Mouse (Mus musculus) heart, embryonic 13.5 days (tissue): Measurements from ENCODE around the gene Lyzl4. TPM values are rescaled to one million over a fixed set of nuclear protein-coding genes. Genes with fewer than 3 reads are reported as not detected.

ENCODE experiments used
- ATAC-seq: fragments of 200-750 bp; cut with Nextera tagmentation; 2 replicates; pipeline ENCODE4 v1.8.0; 2017; ENCODE audit warnings: moderate TSS enrichment; ENCODE audit not compliant: insufficient number of reproducible peaks, low FRiP score, low TSS enrichment; ENCODE audit errors: extremely low read depth
- H3K27ac ChIP-seq: fragments of 300-500 bp; sonication (generic); replicated peaks from 2 replicates; pipeline ENCODE4 v1.5.1; 2015; ENCODE audit warnings: moderate library complexity, mild to moderate bottlenecking, inconsistent platforms
- H3K27me3 ChIP-seq: fragments of 300-500 bp; sonication (generic); replicated peaks from 2 replicates; pipeline ENCODE4 v1.6.1; 2015; ENCODE audit warnings: mild to moderate bottlenecking, inconsistent platforms
- H3K36me3 ChIP-seq: fragments of 300-500 bp; sonication (generic); 2 replicates; pipeline ENCODE4 v1.6.1; 2015; ENCODE audit warnings: mild to moderate bottlenecking, inconsistent platforms
- H3K4me1 ChIP-seq: fragments of 300-500 bp; sonication (generic); 2 replicates; pipeline ENCODE4 v1.6.1; 2015; ENCODE audit warnings: inconsistent platforms
- H3K4me2 ChIP-seq: fragments of 300-500 bp; sonication (generic); 2 replicates; pipeline ENCODE4 v1.6.1; 2015; ENCODE audit warnings: inconsistent platforms, mild to moderate bottlenecking, moderate library complexity
- H3K4me3 ChIP-seq: fragments of 300-500 bp; sonication (generic); 2 replicates; pipeline ENCODE4 v1.5.1; 2015; ENCODE audit warnings: moderate library complexity, mild to moderate bottlenecking, inconsistent platforms
- H3K9ac ChIP-seq: fragments of 300-500 bp; sonication (generic); 2 replicates; pipeline ENCODE4 v1.6.1; 2015; ENCODE audit warnings: inconsistent platforms, mild to moderate bottlenecking, moderate library complexity
- H3K9me3 ChIP-seq: fragments of 300-500 bp; sonication (generic); 2 replicates; pipeline ENCODE4 v1.6.1; 2016; ENCODE audit warnings: inconsistent platforms
- WGBS: fragments of 180-500 bp; shearing (Covaris S2); methylation state at CpG from one replicate; pipeline ENCODE4 v1.1.7; 2015; ENCODE audit warnings: mixed read lengths; 5-methylcytosine and 5-hydroxymethylcytosine counted together
- polyA plus RNA-seq: library from polyadenylated mRNA; unstranded; fragments of >200 nt; fragmentation: Nextera tagmentation; extraction: Ambion mirVana; gene quantifications from 2 replicates; pipeline ENCODE4 v1.2.1, GENCODE M21; 2015

The Lyzl4 gene
- polyA plus RNA-seq, 1 experiment from 2014 or later = not detected

- Histone ChIP-seq H3K36me3 (no peaks in the 10 kb centered on the region), H3K9me3 (no peaks in the 10 kb centered on the region), H3K4me3 (no peak overlapping the region), H3K27me3 (peaks cover 38% of the 10 kb centered on the region), H3K4me1 (peaks cover 44% of the 10 kb centered on the region), H3K4me2 (no peak overlapping the region; the same call in 1 of the 2 replicates), H3K27ac (peak overlapping the region; percentile 36), H3K9ac (0 out of 2 replicates have a peak overlapping the region, but pooled peaks have one; percentile 7)
- ATAC-seq = no peak
- WGBS = 31% methylated on average over 5 of the region's 5 CpGs
Observed at GRCm38 (mm10) chr9:121672311-121672710, 30.4 kb upstream of the Lyzl4 start.

GRCm38 (mm10) chr9:121671300-121671699 lies 29.4 kb upstream of the Lyzl4 start:
- Histone ChIP-seq H3K36me3 (no peaks in the 10 kb centered on the region), H3K4me2 (no peak overlapping the region), H3K27me3 (peaks cover 48% of the 10 kb centered on the region), H3K9me3 (no peaks in the 10 kb centered on the region), H3K9ac (no peak overlapping the region), H3K27ac (no peak overlapping the region), H3K4me3 (no peak overlapping the region), H3K4me1 (peaks cover 39% of the 10 kb centered on the region)
- 29% methylated on average over 7 of the region's 7 CpGs for WGBS
- ATAC-seq = no peak

GRCm38 (mm10) chr9:121669348-121669791 lies 27.5 kb upstream of the Lyzl4 start:
- H3K4me1 ChIP-seq = peaks cover 39% of the 10 kb centered on the region
- H3K4me3 ChIP-seq = peak overlapping the region; percentile 47
- no peaks in the 10 kb centered on the region for H3K36me3 ChIP-seq
- ATAC-seq = no peak
- H3K27me3 ChIP-seq = peaks cover 67% of the 10 kb centered on the region
- WGBS = under 1% methylated on average over 28 of the region's 28 CpGs
- peak overlapping the region; percentile 72 for H3K9ac ChIP-seq
- no peaks in the 10 kb centered on the region for H3K9me3 ChIP-seq
- H3K4me2 ChIP-seq = peak overlapping the region; percentile 74
- no peak overlapping the region for H3K27ac ChIP-seq

- 78% methylated on average over 11 of the region's 11 CpGs for WGBS
- peaks cover 35% of the 10 kb centered on the region for H3K4me1 ChIP-seq
- ATAC-seq = no peak
- H3K27ac ChIP-seq = no peak overlapping the region
- H3K9ac ChIP-seq = no peak overlapping the region
- peaks cover 82% of the 10 kb centered on the region for H3K27me3 ChIP-seq
- H3K4me2 ChIP-seq = no peak overlapping the region
- H3K36me3 ChIP-seq = no peaks in the 10 kb centered on the region
- no peaks in the 10 kb centered on the region for H3K9me3 ChIP-seq
- H3K4me3 ChIP-seq = no peak overlapping the region
Observed at GRCm38 (mm10) chr9:121667822-121668221, 25.9 kb upstream of the Lyzl4 start.

- H3K27ac ChIP-seq = no peak overlapping the region
- no peak overlapping the region for H3K4me2 ChIP-seq
- H3K4me3 ChIP-seq = no peak overlapping the region
- WGBS = 68% methylated on average over 16 of the region's 16 CpGs
- no peak for ATAC-seq
- no peaks in the 10 kb centered on the region for H3K9me3 ChIP-seq
- H3K9ac ChIP-seq = no peak overlapping the region
- peaks cover 28% of the 10 kb centered on the region for H3K4me1 ChIP-seq
- H3K27me3 ChIP-seq = peaks cover 89% of the 10 kb centered on the region
- no peaks in the 10 kb centered on the region for H3K36me3 ChIP-seq
Observed at GRCm38 (mm10) chr9:121666957-121667630, 25.2 kb upstream of the Lyzl4 start.

GRCm38 (mm10) chr9:121664104-121664503 lies 22.2 kb upstream of the Lyzl4 start:
- Histone ChIP-seq H3K36me3 (no peaks in the 10 kb centered on the region), H3K27ac (no peak overlapping the region), H3K4me2 (no peak overlapping the region), H3K27me3 (peaks cover 81% of the 10 kb centered on the region), H3K4me1 (peaks cover 2% of the 10 kb centered on the region), H3K9ac (no peak overlapping the region), H3K4me3 (no peak overlapping the region), H3K9me3 (no peaks in the 10 kb centered on the region)
- WGBS = 75% methylated on average over 5 of the region's 5 CpGs
- ATAC-seq = no peak

GRCm38 (mm10) chr9:121663467-121663866 lies 21.6 kb upstream of the Lyzl4 start:
- 58% methylated on average over 6 of the region's 6 CpGs for WGBS
- H3K4me1 ChIP-seq = no peaks in the 10 kb centered on the region

DNA sequence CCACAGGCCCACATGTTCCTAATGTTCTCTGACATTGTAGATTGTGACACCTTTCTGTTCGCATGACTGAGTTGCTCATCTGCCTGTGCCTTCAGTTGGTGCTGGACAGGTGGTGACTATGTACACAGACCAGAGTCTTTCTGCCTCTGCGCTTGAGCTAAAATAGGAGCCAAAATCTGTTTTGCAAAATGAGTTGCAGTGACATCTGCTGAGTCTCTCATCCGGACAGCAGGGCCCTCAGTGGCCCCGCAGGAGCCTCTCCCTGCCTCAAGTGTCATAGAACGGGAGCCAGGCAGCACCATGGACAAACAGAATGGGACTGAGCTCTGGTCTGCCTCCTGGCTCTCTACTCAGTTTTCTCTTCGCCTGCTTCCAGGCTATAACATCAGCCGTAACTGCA lies 17.9 kb upstream of the Lyzl4 start:
- H3K9ac ChIP-seq = no peak overlapping the region
- WGBS = 69% methylated on average over 7 of the region's 7 CpGs

More at GRCm38 (mm10) chr9:121663467-121663866, 21.6 kb upstream of the Lyzl4 start:
- no peak overlapping the region for H3K27ac ChIP-seq
- ATAC-seq = no peak
- no peaks in the 10 kb centered on the region for H3K36me3 ChIP-seq
- no peak overlapping the region for H3K9ac ChIP-seq
- H3K4me3 ChIP-seq = no peak overlapping the region
- no peak overlapping the region for H3K4me2 ChIP-seq
- H3K9me3 ChIP-seq = no peaks in the 10 kb centered on the region
- H3K27me3 ChIP-seq = peaks cover 78% of the 10 kb centered on the region

DNA sequence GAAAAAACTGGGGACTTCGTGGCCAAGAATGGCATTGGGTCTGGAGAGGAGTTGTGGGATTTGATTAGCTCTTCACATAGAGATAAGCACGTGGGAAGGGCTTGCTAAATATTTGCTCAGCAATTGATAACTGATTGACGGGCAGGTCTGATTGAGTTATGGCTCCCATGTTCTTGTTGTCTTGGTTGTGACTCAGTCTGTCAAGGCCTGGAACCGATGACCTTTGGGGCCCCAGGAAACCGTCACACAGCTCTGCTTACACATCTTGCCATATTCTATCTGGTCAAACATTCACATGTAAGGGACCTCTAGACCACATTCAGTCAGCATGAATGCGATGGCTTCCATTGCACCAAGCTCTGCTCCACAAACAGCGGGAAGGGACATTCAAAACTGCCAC lies 16.4 kb upstream of the Lyzl4 start:
- Histone ChIP-seq H3K36me3 (no peaks in the 10 kb centered on the region), H3K27ac (no peak overlapping the region), H3K27me3 (peaks cover 41% of the 10 kb centered on the region), H3K4me3 (no peak overlapping the region), H3K4me2 (no peak overlapping the region), H3K4me1 (0 out of 2 replicates have a peak, but pooled peaks cover 5% of the 10 kb centered on the region), H3K9me3 (no peaks in the 10 kb centered on the region), H3K9ac (no peak overlapping the region)
- WGBS = 63% methylated on average over 7 of the region's 7 CpGs
- no peak for ATAC-seq

More for the DNA sequence above, 17.9 kb upstream of the Lyzl4 start:
- H3K4me1 ChIP-seq = 0 out of 2 replicates have a peak, but pooled peaks cover 5% of the 10 kb centered on the region
- H3K27me3 ChIP-seq = peaks cover 56% of the 10 kb centered on the region
- no peak overlapping the region for H3K4me2 ChIP-seq
- H3K36me3 ChIP-seq = no peaks in the 10 kb centered on the region
- ATAC-seq = no peak
- H3K9me3 ChIP-seq = no peaks in the 10 kb centered on the region
- no peak overlapping the region for H3K27ac ChIP-seq
- no peak overlapping the region for H3K4me3 ChIP-seq

DNA sequence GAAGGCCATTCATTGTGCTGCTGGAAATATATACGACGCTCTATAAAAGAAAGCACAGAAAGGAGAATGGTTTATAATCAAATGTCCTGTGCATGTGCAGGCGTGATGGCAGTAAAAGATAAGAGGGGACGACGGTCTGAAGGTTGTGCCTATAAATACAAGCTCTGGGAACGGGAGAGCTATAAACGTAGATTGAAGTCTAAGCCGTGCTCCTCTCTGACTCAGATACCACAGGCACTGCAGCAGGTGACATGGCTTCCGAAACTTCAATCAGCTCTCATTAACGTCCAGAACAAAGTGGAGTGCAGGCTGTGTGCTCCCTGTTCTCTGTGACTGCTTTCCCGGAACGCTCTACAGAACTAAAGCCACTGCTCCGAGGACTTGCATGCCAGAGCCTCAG lies 15.2 kb upstream of the Lyzl4 start:
- no peak overlapping the region for H3K4me3 ChIP-seq
- H3K4me1 ChIP-seq = peaks cover 9% of the 10 kb centered on the region; the same call in 1 of the 2 replicates
- no peak overlapping the region for H3K9ac ChIP-seq
- H3K36me3 ChIP-seq = no peaks in the 10 kb centered on the region
- WGBS = 40% methylated on average over 13 of the region's 13 CpGs
- H3K27me3 ChIP-seq = peaks cover 36% of the 10 kb centered on the region
- H3K4me2 ChIP-seq = no peak overlapping the region
- no peak for ATAC-seq
- no peaks in the 10 kb centered on the region for H3K9me3 ChIP-seq
- H3K27ac ChIP-seq = no peak overlapping the region

- no peaks in the 10 kb centered on the region for H3K9me3 ChIP-seq
- H3K27me3 ChIP-seq = peaks cover 35% of the 10 kb centered on the region
- H3K4me3 ChIP-seq = no peak overlapping the region
- H3K27ac ChIP-seq = no peak overlapping the region
- H3K4me1 ChIP-seq = peaks cover 9% of the 10 kb centered on the region; the same call in 1 of the 2 replicates
- ATAC-seq = no peak
- no peak overlapping the region for H3K4me2 ChIP-seq
- H3K36me3 ChIP-seq = no peaks in the 10 kb centered on the region
- H3K9ac ChIP-seq = no peak overlapping the region
- WGBS = 83% methylated on average over 5 of the region's 5 CpGs
Observed at GRCm38 (mm10) chr9:121656322-121656721, 14.4 kb upstream of the Lyzl4 start.

DNA sequence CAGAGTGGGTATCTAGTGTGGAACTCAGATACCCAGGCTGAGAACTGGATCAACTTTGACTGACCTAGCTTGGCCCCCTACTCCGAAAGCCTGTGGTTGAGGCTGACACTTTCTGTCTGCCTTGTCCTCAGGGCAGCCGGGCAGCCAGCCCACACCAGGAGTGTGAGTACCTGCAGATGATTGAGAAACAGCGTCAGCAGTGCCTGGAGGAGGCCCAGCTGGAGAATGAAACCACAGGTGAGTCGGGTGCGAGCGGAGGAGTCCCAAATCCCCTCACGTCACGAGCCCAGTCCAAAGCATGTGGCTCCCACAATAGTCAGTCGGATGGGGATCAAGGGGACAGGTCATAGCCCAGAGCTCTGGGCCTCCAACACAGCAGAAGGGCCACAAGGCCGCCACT lies 11.8 kb upstream of the Lyzl4 start:
- WGBS = 79% methylated on average over 10 of the region's 10 CpGs
- Histone ChIP-seq H3K4me1 (peaks cover 9% of the 10 kb centered on the region; the same call in 1 of the 2 replicates), H3K9me3 (no peaks in the 10 kb centered on the region), H3K27ac (no peak overlapping the region), H3K27me3 (peaks cover 21% of the 10 kb centered on the region), H3K4me3 (no peak overlapping the region), H3K9ac (no peak overlapping the region), H3K36me3 (no peaks in the 10 kb centered on the region), H3K4me2 (no peak overlapping the region)
- ATAC-seq = no peak
